Mouse (Mus musculus): ENCODE results near the gene Cenpu. TPM values are rescaled to one million over a fixed set of nuclear protein-coding genes. Genes with fewer than 3 reads are reported as not detected.

Cenpu gene
- polyA plus RNA-seq, 1 experiment from 2014 or later, result 29.3 TPM

DNA sequence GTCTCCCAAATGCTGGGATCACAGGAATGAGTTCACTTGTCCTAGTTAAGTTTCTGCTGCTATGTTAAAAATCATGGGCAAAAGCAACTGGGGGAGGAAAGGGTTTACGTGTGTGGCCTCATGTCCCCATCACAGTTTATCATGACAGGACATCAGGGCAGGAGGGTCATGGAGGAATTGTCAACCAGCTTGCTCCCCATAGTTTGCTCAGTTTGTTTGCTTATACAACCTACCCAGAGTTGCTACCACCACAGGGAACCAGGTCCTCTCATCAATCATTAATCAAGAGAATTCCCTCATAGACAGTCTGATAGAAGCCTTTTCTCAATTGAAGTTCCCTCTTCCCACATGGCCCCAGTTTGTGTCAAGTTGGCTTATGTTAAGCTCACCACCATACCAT, 37.8 kb upstream of the Cenpu start:
- H3K4me2 ChIP-seq (replicated peaks; ENCODE audit: low read depth, low read length), result no peak overlapping the region
- no peaks in the 10 kb centered on the region for H3K36me3 ChIP-seq (ENCODE audit: control insufficient read depth, insufficient read depth, low read length)
- no peak overlapping the region for H3K27ac ChIP-seq (ENCODE audit: low read depth, low read length)
- H3K4me3 ChIP-seq (ENCODE audit: low read depth, low read length), result no peak overlapping the region
- H3K4me1 ChIP-seq (replicated peaks; ENCODE audit: control insufficient read depth, insufficient read depth, low read length), result no peaks in the 10 kb centered on the region
- H3K9ac ChIP-seq (ENCODE audit: low read depth, low read length), result no peak overlapping the region
- no peak for DNase-seq (ENCODE audit: low spot score)
- no peaks in the 10 kb centered on the region for H3K9me3 ChIP-seq (ENCODE audit: control insufficient read depth, low read length)
- no peak for ATAC-seq (ENCODE audit: low FRiP score)
- 83% methylated on average over 1 of the region's 1 CpGs for WGBS
- no peaks in the 10 kb centered on the region for H3K27me3 ChIP-seq (ENCODE audit: control insufficient read depth, insufficient read depth, low read length)

DNA sequence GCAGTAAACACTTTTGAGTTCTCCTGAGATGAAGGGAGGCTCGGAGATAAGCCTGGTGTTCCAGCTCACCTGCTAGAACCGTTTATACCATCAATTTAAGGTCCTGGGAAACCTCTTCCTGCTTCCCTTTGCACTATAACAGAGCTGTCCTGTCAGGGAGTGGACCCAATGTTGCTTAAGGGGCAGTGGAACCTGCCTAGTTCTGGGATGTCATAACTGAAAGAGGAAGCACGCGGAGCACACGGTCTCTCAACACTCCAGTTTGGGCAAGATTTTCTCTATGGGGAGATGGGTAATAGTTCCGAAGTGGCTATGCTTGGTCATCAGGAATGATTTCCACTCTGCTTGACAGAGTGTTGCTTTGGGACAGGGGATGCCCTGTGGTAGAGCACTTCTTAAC, 31.2 kb upstream of the Cenpu start:
- Histone ChIP-seq H3K4me1 (replicated peaks; ENCODE audit: control insufficient read depth, insufficient read depth, low read length) (no peaks in the 10 kb centered on the region), H3K9ac (ENCODE audit: low read depth, low read length) (no peak overlapping the region), H3K4me3 (ENCODE audit: low read depth, low read length) (no peak overlapping the region), H3K27me3 (ENCODE audit: control insufficient read depth, insufficient read depth, low read length) (no peaks in the 10 kb centered on the region), H3K9me3 (ENCODE audit: control insufficient read depth, low read length) (no peaks in the 10 kb centered on the region), H3K36me3 (ENCODE audit: control insufficient read depth, insufficient read depth, low read length) (no peaks in the 10 kb centered on the region), H3K27ac (ENCODE audit: low read depth, low read length) (no peak overlapping the region), H3K4me2 (replicated peaks; ENCODE audit: low read depth, low read length) (no peak overlapping the region)
- WGBS, result 91% methylated on average over 6 of the region's 6 CpGs
- ATAC-seq (ENCODE audit: low FRiP score) (no peak), DNase-seq (ENCODE audit: low spot score) (no peak)

DNA sequence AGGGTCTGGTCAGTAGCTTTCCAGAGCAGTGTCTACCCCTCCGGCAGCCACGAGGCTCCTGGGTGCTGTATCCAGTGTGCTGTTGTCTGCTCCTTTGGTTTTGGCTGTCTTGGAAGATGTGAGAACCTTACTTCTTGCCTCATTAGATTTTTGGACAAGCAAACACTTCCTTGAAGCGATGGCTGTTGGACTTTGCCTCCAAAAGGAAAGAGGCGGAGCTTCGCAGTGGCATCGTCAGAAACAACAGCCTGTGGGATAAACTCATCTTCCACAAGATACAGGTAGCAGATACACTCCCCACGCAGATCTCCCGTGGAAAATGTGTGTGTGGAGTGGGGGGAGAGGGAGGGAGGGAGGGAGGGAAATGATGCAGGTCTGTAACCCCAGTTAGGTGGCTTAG, 25.7 kb upstream of the Cenpu start:
- ATAC-seq (ENCODE audit: low FRiP score) (no peak), DNase-seq (ENCODE audit: low spot score) (no peak)
- no peaks in the 10 kb centered on the region for H3K4me1 ChIP-seq (replicated peaks; ENCODE audit: control insufficient read depth, insufficient read depth, low read length)
- 91% methylated on average over 8 of the region's 8 CpGs for WGBS
- H3K27ac ChIP-seq (ENCODE audit: low read depth, low read length), result no peak overlapping the region
- no peaks in the 10 kb centered on the region for H3K36me3 ChIP-seq (ENCODE audit: control insufficient read depth, insufficient read depth, low read length)
- H3K4me3 ChIP-seq (ENCODE audit: low read depth, low read length), result no peak overlapping the region
- no peaks in the 10 kb centered on the region for H3K27me3 ChIP-seq (ENCODE audit: control insufficient read depth, insufficient read depth, low read length)
- no peaks in the 10 kb centered on the region for H3K9me3 ChIP-seq (ENCODE audit: control insufficient read depth, low read length)
- H3K4me2 ChIP-seq (replicated peaks; ENCODE audit: low read depth, low read length), result no peak overlapping the region
- H3K9ac ChIP-seq (ENCODE audit: low read depth, low read length), result no peak overlapping the region

DNA sequence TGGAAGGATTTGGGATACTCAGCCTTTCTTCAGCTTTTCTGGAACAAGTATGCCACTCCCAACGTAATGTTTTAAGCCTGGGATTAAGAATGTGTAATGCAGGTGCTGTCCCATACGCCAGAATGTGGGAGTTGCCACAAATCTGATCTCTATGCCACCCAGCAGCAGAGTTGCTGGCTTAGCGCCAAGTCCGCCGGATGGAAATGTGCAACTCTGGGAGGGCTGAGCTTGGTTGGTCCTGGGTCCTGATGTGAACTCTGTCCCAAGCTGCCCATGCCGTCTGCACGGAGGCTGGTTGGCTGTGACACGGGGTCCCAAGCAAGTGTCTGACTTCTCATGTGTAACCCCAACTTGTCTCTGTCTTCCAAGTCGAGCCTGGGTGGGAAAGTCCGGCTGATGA, 25.0 kb upstream of the Cenpu start:
- Histone ChIP-seq H3K27ac (ENCODE audit: low read depth, low read length) (no peak overlapping the region), H3K4me1 (replicated peaks; ENCODE audit: control insufficient read depth, insufficient read depth, low read length) (no peaks in the 10 kb centered on the region), H3K9ac (ENCODE audit: low read depth, low read length) (no peak overlapping the region), H3K4me3 (ENCODE audit: low read depth, low read length) (no peak overlapping the region), H3K36me3 (ENCODE audit: control insufficient read depth, insufficient read depth, low read length) (no peaks in the 10 kb centered on the region), H3K27me3 (ENCODE audit: control insufficient read depth, insufficient read depth, low read length) (no peaks in the 10 kb centered on the region), H3K9me3 (ENCODE audit: control insufficient read depth, low read length) (no peaks in the 10 kb centered on the region), H3K4me2 (replicated peaks; ENCODE audit: low read depth, low read length) (no peak overlapping the region)
- DNase-seq (ENCODE audit: low spot score) (no peak), ATAC-seq (ENCODE audit: low FRiP score) (no peak)
- WGBS, result 86% methylated on average over 10 of the region's 10 CpGs

DNA sequence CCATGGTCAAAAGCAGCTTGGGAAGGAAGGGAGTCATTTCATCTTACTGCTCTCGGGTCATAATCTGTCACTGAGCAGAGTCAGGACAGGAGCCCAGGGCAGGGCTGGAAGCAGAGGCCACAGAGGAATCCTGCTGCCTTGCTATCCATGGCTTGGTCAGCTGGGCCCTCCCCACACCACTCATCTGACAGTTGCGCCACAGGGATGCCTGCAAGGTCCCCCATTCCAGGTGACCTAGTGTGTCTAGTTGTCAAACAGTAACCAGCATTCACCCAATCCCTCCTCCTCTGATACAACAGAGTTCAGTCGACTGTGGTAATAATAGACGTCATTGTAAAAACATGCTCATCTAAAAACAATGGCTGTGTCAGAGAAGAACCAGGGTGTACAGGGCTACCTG, 22.3 kb upstream of the Cenpu start:
- no peak overlapping the region for H3K4me3 ChIP-seq (ENCODE audit: low read depth, low read length)
- H3K4me1 ChIP-seq (replicated peaks; ENCODE audit: control insufficient read depth, insufficient read depth, low read length), result no peaks in the 10 kb centered on the region
- H3K27ac ChIP-seq (ENCODE audit: low read depth, low read length), result no peak overlapping the region
- WGBS, result 75% methylated on average over 4 of the region's 4 CpGs
- ATAC-seq (ENCODE audit: low FRiP score), result no peak
- H3K4me2 ChIP-seq (replicated peaks; ENCODE audit: low read depth, low read length), result no peak overlapping the region
- H3K36me3 ChIP-seq (ENCODE audit: control insufficient read depth, insufficient read depth, low read length), result no peaks in the 10 kb centered on the region
- no peak for DNase-seq (ENCODE audit: low spot score)
- H3K9me3 ChIP-seq (ENCODE audit: control insufficient read depth, low read length), result no peaks in the 10 kb centered on the region
- no peak overlapping the region for H3K9ac ChIP-seq (ENCODE audit: low read depth, low read length)
- no peaks in the 10 kb centered on the region for H3K27me3 ChIP-seq (ENCODE audit: control insufficient read depth, insufficient read depth, low read length)

DNA sequence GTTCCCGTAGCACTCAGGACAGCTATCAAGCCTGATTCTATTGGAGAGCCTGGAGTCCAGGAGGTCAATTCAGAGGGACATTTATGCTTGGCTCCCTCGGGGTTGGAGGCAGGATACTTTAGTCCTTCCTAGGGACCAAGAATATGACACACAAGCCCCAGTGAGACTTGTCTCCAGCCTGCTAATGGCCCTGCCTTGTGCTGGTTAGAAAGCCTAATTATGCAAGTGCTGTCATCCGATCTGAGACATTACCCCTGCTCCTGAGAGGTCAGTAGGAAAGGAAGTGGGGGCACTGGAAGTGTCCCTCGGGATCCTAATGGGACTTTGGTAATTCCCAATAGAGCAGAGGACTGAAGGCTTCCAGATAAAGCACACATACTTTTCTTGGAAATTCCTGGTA, 21.3 kb upstream of the Cenpu start:
- no peaks in the 10 kb centered on the region for H3K9me3 ChIP-seq (ENCODE audit: control insufficient read depth, low read length)
- DNase-seq (ENCODE audit: low spot score) (no peak), ATAC-seq (ENCODE audit: low FRiP score) (no peak)
- no peaks in the 10 kb centered on the region for H3K36me3 ChIP-seq (ENCODE audit: control insufficient read depth, insufficient read depth, low read length)
- WGBS, result 51% methylated on average over 4 of the region's 4 CpGs
- H3K9ac ChIP-seq (ENCODE audit: low read depth, low read length), result no peak overlapping the region
- no peaks in the 10 kb centered on the region for H3K27me3 ChIP-seq (ENCODE audit: control insufficient read depth, insufficient read depth, low read length)
- H3K4me2 ChIP-seq (replicated peaks; ENCODE audit: low read depth, low read length), result no peak overlapping the region
- no peaks in the 10 kb centered on the region for H3K4me1 ChIP-seq (replicated peaks; ENCODE audit: control insufficient read depth, insufficient read depth, low read length)
- no peak overlapping the region for H3K27ac ChIP-seq (ENCODE audit: low read depth, low read length)
- H3K4me3 ChIP-seq (ENCODE audit: low read depth, low read length), result no peak overlapping the region

DNA sequence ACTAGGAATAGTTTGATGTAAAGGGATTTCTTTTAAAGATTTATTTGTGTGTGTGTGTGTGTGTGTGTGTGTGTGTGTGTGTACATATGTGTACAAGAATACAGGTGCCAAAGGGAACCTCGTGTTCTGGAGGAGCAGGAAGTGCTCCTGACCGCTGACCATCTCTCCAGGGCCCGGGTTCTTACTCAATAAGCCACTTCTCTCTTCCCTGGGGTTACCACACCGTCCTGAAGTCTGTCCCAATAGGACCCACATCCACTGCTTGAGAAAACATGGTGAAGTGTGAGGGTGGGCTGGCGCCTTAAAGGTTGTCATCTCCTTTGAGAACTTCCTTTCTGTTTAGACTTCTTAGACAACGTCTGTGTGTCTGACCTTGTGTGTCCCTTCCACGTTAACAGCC, 17.9 kb upstream of the Cenpu start:
- Histone ChIP-seq H3K4me1 (replicated peaks; ENCODE audit: control insufficient read depth, insufficient read depth, low read length) (no peaks in the 10 kb centered on the region), H3K9me3 (ENCODE audit: control insufficient read depth, low read length) (no peaks in the 10 kb centered on the region), H3K27me3 (ENCODE audit: control insufficient read depth, insufficient read depth, low read length) (no peaks in the 10 kb centered on the region), H3K27ac (ENCODE audit: low read depth, low read length) (no peak overlapping the region), H3K9ac (ENCODE audit: low read depth, low read length) (no peak overlapping the region), H3K36me3 (ENCODE audit: control insufficient read depth, insufficient read depth, low read length) (no peaks in the 10 kb centered on the region), H3K4me2 (replicated peaks; ENCODE audit: low read depth, low read length) (no peak overlapping the region), H3K4me3 (ENCODE audit: low read depth, low read length) (no peak overlapping the region)
- ATAC-seq (ENCODE audit: low FRiP score), result no peak
- WGBS, result 85% methylated on average over 7 of the region's 7 CpGs
- DNase-seq (ENCODE audit: low spot score), result no peak

DNA sequence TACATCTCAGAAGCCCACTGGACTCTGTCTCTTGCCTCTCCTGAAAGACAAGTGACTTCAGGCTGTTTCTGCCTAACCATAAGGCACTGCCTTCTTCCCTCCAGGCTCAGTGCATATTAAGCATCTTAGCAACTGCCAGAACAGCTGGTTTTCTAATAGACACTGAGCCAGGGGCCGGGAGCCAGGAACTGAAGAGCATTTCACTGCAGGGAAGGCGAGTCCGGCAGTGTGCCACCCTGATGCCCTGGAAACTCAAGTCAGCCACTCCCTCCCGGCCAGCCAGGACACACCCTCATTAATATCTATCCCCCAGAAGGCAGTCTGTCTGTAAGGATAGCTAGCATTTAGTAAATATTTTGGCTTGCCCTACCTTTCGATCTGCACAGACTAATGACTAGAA, 12.1 kb upstream of the Cenpu start:
- DNase-seq (ENCODE audit: low spot score), result no peak

DNA sequence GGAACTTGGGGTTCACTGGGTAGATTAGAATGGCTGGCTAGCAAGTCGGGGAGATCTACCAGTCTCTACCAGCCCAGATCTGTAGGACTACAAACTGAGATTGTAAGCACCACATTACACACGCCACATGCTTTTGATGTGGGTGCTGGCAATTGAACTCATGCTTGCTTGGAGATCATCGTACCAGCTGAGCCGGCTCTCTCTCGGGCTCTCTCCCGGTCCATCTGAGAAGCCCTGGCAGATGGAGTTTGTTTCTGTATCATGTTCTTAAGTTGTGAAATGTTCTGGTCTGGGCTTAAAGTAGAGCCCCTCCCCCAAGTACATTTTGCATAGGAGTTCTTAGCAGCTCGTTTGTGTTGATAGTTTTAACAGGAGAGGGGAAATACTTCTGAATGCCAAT, 8.6 kb upstream of the Cenpu start:
- ATAC-seq (ENCODE audit: low FRiP score) (no peak), DNase-seq (ENCODE audit: low spot score) (no peak)
- Histone ChIP-seq H3K4me2 (replicated peaks; ENCODE audit: low read depth, low read length) (no peak overlapping the region), H3K27me3 (ENCODE audit: control insufficient read depth, insufficient read depth, low read length) (no peaks in the 10 kb centered on the region), H3K36me3 (ENCODE audit: control insufficient read depth, insufficient read depth, low read length) (no peaks in the 10 kb centered on the region), H3K9me3 (ENCODE audit: control insufficient read depth, low read length) (no peaks in the 10 kb centered on the region), H3K4me3 (ENCODE audit: low read depth, low read length) (no peak overlapping the region), H3K9ac (ENCODE audit: low read depth, low read length) (no peak overlapping the region), H3K4me1 (replicated peaks; ENCODE audit: control insufficient read depth, insufficient read depth, low read length) (no peaks in the 10 kb centered on the region), H3K27ac (ENCODE audit: low read depth, low read length) (no peak overlapping the region)
- 82% methylated on average over 7 of the region's 7 CpGs for WGBS

More for the DNA sequence above, 12.1 kb upstream of the Cenpu start:
- Histone ChIP-seq H3K36me3 (ENCODE audit: control insufficient read depth, insufficient read depth, low read length) (no peaks in the 10 kb centered on the region), H3K4me3 (ENCODE audit: low read depth, low read length) (no peak overlapping the region), H3K9me3 (ENCODE audit: control insufficient read depth, low read length) (no peaks in the 10 kb centered on the region), H3K27me3 (ENCODE audit: control insufficient read depth, insufficient read depth, low read length) (no peaks in the 10 kb centered on the region), H3K4me2 (replicated peaks; ENCODE audit: low read depth, low read length) (no peak overlapping the region), H3K27ac (ENCODE audit: low read depth, low read length) (no peak overlapping the region), H3K9ac (ENCODE audit: low read depth, low read length) (no peak overlapping the region), H3K4me1 (replicated peaks; ENCODE audit: control insufficient read depth, insufficient read depth, low read length) (no peaks in the 10 kb centered on the region)
- no peak for ATAC-seq (ENCODE audit: low FRiP score)
- WGBS, result 69% methylated on average over 5 of the region's 5 CpGs

Data from hindbrain, embryonic 11.5 days (tissue).